Mouse (Mus musculus): ENCODE measurements around the gene Axl.
"Not testable (repeated sequence)": the region's sequence is repeated elsewhere in the genome, so short reads cannot be mapped to it uniquely, and the experiment has no call there.

The Axl gene

GRCm38 (mm10) chr7:25754439-25754737 lies 34.1 kb downstream of the Axl start:
- DNase-seq (ENCODE audit: low read depth, low spot score), result no peak

- DNase-seq (ENCODE audit: low read depth, low spot score), result no peak
These were observed 34.7 kb downstream of the Axl start for GRCm38 (mm10) chr7:25753643-25754438.

- no peak for DNase-seq (ENCODE audit: low read depth, low spot score)
These were observed 35.4 kb downstream of the Axl start for GRCm38 (mm10) chr7:25753076-25753475.

- DNase-seq (ENCODE audit: low read depth, low spot score), result no peak
These were observed 41.7 kb downstream of the Axl start for GRCm38 (mm10) chr7:25746844-25747243.

- no peak for DNase-seq (ENCODE audit: low read depth, low spot score)
These were observed 50.2 kb downstream of the Axl start for GRCm38 (mm10) chr7:25738277-25738676.

GRCm38 (mm10) chr7:25736920-25737319 lies 51.6 kb downstream of the Axl start:
- no peak for DNase-seq (ENCODE audit: low read depth, low spot score)

- no peak for DNase-seq (ENCODE audit: low read depth, low spot score)
These were observed 53.5 kb downstream of the Axl start for GRCm38 (mm10) chr7:25734991-25735390.

- DNase-seq (ENCODE audit: low read depth, low spot score), result no peak
These were observed 57.0 kb downstream of the Axl start for GRCm38 (mm10) chr7:25731294-25732055.

- no peak for DNase-seq (ENCODE audit: low read depth, low spot score)
These were observed 58.6 kb downstream of the Axl start for GRCm38 (mm10) chr7:25729862-25730261.

- no peak for DNase-seq (ENCODE audit: low read depth, low spot score)
These were observed 59.1 kb downstream of the Axl start for GRCm38 (mm10) chr7:25729396-25729795.

- DNase-seq (ENCODE audit: low read depth, low spot score), result no peak
These were observed 60.7 kb downstream of the Axl start for GRCm38 (mm10) chr7:25727800-25728199.

GRCm38 (mm10) chr7:25725886-25726285 lies 62.6 kb downstream of the Axl start:
- DNase-seq (ENCODE audit: low read depth, low spot score), result no peak

- not testable (repeated sequence) for DNase-seq (ENCODE audit: low read depth, low spot score)
These were observed 66.7 kb downstream of the Axl start for GRCm38 (mm10) chr7:25721776-25722175.

- no peak for DNase-seq (ENCODE audit: low read depth, low spot score)
These were observed 67.7 kb downstream of the Axl start for GRCm38 (mm10) chr7:25720760-25721159.

- DNase-seq (ENCODE audit: low read depth, low spot score), result peak; percentile 34
These were observed 68.5 kb downstream of the Axl start for GRCm38 (mm10) chr7:25719761-25720610.

- DNase-seq (ENCODE audit: low read depth, low spot score), result peak; percentile 95
These were observed 69.6 kb downstream of the Axl start, which contains the start of gene Ccdc97 for GRCm38 (mm10) chr7:25718788-25719417. Gene Ccdc97, minus strand, starts transcription at chr7:25719088.

GRCm38 (mm10) chr7:25717478-25717877 lies 71.0 kb downstream of the Axl start:
- no peak for DNase-seq (ENCODE audit: low read depth, low spot score)

- DNase-seq (ENCODE audit: low read depth, low spot score), result no peak
These were observed 72.7 kb downstream of the Axl start for GRCm38 (mm10) chr7:25715731-25716271.

- DNase-seq (ENCODE audit: low read depth, low spot score), result no peak
These were observed 73.9 kb downstream of the Axl start for GRCm38 (mm10) chr7:25714581-25714980.

GRCm38 (mm10) chr7:25712801-25713200 lies 75.7 kb downstream of the Axl start:
- no peak for DNase-seq (ENCODE audit: low read depth, low spot score)

- no peak for DNase-seq (ENCODE audit: low read depth, low spot score)
These were observed 76.7 kb downstream of the Axl start for GRCm38 (mm10) chr7:25711731-25712197.
